Mouse (Mus musculus): ENCODE measurements at regions not wholly inside any gene's neighbourhood (a gene's known extent, or its start where the extent isn't known, plus 50 kb on each side); places are given as distances from the start of the nearest gene placed in this dataset.

DNA sequence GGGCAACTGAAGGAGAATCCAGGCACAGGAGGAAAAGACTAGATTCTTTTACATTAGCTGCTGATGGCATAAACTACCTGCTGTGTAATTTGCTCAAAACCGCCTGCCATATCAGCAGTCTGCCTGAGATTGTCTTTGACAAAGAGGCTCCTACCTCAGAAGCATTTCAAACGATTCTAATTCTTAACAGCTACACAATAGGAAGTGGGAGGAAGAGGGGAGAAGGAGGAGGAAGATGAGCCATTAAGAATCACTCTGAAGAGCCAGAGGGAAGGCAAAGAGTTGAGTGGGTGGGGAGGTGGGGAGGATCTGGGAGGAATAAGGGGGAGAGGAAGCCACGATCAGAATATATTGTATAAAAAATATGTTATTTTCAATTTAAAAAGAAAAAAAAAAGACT lies 500.9 kb upstream of the Gm10131 start:
- TF ChIP-seq CTCF (IDR thresholded peaks at IDR 0.05; ENCODE audit: low read depth, low read length) (no peak), POLR2A (IDR thresholded peaks at IDR 0.05; ENCODE audit: borderline replicate concordance, low read depth, low read length) (no peak)
